Mouse (Mus musculus) MEL-GATA-1-ER (cell line): ENCODE data around the gene Zswim7.
"Not testable (repeated sequence)": the region's sequence is repeated elsewhere in the genome, so short reads cannot be mapped to it uniquely, and the experiment has no call there.

Experiments used
- DNase-seq: peaks from one replicate; pipeline ENCODE4 v3.0.0-alpha.2; 2012; ENCODE audit warnings: low read depth; ENCODE audit errors: extremely low read depth

Gene Zswim7

GRCm38 (mm10) chr11:62280675-62281600 is at the start of gene Zswim7, which contains the start of gene Ttc19:
Zswim7 (minus strand) TSS chr11:62281375.
Ttc19 (plus strand) TSS chr11:62281473.
- DNase-seq, result peak; percentile 77

DNA sequence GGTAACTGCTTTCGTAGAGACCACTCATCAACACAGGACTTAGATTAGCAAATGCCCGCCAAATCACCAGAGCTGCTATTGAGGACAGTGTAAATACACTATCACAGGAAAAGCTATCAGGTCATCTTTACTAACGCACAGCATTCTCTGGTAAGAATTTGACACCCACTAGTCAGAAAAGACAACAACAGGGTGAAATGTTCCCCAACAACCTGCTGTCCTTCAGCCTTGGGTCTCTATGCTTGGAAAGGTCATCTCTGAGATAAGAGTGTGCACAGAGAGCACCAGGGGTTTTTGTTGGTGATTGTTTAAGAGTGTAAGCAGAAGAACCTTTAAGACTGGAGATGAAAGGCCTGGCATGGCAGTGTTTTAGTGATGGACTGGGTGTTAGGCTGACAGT is 42.5 kb upstream of the Zswim7 start:
- DNase-seq, result no peak

DNA sequence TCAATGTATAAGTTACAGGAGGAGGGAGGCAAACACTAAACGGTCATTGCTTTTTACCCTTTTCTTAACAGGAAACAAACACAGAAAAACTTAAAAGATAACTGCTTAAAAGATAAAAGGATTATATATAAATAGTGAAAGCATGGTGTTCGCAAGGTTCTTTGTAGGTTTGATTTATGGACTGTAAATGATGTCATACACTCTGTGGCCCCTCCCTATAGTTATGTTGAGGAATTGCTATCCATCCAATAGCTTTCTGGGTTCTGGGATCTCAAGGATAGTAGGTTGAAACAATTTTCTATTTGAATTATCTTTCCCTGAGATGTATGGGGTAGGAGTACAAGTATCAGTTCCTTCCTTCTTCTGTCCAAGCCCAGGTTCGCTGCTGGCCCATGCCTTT is 38.9 kb upstream of the Zswim7 start:
- DNase-seq, result no peak

DNA sequence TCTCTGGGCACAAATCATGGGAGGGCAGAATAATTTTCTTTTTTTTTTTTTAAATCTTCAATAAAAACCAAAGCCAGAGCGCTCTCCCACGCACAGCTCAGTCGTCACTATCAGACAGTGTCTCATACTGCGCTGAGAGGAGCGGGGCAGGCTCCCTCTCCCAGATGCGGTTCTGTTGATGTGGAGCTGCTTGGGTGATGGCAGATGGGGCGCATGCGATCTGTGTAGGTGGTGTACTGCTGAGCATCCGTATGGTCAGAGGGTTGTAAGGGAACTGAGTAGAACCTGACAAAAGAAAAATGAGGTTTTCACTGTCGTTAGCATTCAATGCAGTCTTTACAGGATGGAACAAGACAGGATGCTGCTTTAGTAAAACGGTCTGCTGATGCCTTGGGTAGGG is 36.6 kb upstream of the Zswim7 start:
- DNase-seq, result no peak

DNA sequence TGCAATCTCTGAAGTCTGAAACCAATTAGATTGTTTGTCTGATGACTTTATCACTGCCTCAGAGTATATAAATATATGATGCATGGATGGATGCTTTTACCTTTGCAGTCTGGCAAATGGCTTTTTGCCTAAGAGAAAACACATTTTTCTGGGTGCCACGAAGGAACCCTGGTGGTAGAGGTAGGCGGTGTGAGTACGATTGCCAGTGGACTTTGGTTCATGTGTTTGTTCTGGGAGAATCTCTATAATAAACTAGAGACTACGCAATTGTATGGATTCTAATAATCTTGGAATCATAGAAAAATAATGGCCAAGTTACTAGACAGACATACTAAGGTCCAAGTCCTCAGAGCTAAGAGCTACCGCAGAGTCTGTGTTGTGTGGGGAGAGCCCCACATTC is 33.8 kb upstream of the Zswim7 start:
- DNase-seq, result no peak

DNA sequence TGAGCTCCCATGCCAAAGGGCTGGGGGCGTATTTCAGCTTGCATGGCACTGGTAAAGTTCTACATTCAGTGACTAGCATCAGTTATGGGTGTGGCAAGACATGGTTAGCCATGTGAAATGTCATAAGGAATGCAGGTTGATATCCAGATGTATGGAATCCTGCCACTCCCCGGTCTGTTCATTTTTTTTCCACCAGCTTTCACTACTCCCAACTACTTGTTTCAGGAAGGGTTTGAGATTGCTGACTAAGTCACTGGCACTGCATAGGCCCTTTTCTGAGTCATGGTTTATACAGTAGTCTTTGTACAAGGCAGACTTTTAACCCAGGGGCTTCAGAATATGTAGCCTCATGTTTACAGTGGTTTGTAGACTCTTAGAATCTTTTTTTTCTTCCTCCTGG is 28.1 kb upstream of the Zswim7 start:
- DNase-seq, result no peak

GRCm38 (mm10) chr11:62305866-62306265 is 24.7 kb upstream of the Zswim7 start:
- no peak for DNase-seq

- no peak for DNase-seq
These were observed 17.7 kb upstream of the Zswim7 start for GRCm38 (mm10) chr11:62298883-62299282.

DNA sequence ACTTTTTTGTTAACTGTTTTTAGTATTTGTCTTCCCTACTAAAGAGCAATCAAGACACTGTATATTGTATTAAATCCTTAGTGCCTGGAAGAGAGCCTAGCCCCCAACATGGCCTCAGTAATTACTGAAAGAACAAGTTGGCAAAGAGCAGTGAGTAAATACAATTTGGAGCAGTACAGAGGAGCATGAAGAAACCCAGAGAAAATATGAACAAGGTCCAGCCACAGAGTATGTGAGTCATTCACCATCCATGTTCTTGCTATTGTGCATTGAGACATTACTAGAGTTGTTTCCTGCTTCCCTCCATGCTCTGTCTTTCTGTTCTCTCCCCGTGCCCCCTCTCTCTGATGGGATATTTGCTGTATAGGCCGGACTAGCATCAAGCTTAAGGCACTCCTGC is 12.9 kb upstream of the Zswim7 start:
- DNase-seq, result no peak

- no peak for DNase-seq
These were observed 6.5 kb upstream of the Zswim7 start for GRCm38 (mm10) chr11:62287700-62288099.

- DNase-seq, result no peak
These were observed 3.8 kb upstream of the Zswim7 start for GRCm38 (mm10) chr11:62285020-62285419.

DNA sequence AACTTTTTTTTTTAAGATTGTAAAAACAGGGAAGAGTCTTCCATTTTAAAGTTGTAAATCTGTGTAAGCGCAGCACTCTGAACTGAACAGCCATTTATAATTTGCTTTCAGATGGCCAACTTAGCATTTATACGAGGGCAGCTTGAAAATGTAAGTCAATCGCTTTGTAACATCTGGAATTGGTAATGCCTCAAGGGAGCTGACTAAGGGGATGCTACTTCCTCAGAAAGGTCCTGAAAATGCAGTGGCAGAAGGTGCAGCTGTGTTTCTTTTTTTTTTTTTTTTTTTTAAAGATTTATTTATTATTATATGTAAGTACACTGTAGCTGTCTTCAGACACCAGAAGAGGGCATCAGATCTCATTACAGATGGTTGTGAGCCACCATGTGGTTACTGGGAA is 2.8 kb upstream of the Zswim7 start:
- not testable (repeated sequence) for DNase-seq

GRCm38 (mm10) chr11:62281601-62281997 is 424 bp upstream of the Zswim7 start:
- no peak for DNase-seq

DNA sequence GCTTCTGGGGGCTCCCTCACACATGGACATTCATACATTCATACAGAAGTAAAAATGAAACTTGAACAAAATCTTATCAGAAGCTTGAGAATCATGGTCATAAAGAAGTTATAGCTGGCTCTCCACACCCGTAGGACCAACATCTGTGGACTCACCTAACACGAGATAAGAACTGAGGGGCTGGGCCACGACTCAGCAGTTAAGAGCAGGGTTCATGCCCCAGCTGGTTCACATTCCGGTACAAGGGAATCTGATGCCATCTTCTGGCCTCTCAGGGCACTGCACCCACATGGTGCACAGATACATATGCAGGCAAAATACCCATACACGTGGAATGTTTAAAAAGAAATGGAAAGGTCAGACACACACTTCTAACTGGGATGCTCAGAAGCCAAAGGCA is 3.1 kb downstream of the Zswim7 start:
- DNase-seq, result peak; percentile 83

- DNase-seq, result no peak
These were observed 4.1 kb downstream of the Zswim7 start for GRCm38 (mm10) chr11:62277086-62277485.

DNA sequence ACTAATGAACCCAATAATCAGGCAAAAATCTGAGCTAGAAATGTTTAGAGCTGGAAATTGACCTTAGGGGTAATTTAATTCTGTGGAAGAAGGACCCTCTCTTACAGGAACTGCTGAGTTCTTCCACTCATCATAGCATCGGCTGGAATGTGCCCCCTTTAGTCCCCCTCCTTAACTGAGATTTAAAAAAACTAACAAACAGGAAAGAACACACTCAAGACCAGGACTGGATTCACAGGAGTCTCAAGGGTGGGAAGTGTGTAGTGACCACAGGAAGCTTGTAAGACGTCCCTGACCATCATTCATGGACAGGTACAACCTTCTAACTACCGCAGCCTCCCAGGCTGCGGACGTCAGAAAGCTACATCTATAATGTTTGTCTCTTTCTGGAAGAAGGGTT is 10.3 kb downstream of the Zswim7 start:
- no peak for DNase-seq

GRCm38 (mm10) chr11:62269097-62269496 is 12.1 kb downstream of the Zswim7 start:
- no peak for DNase-seq

GRCm38 (mm10) chr11:62268381-62268780 is 12.8 kb downstream of the Zswim7 start:
- DNase-seq, result no peak

DNA sequence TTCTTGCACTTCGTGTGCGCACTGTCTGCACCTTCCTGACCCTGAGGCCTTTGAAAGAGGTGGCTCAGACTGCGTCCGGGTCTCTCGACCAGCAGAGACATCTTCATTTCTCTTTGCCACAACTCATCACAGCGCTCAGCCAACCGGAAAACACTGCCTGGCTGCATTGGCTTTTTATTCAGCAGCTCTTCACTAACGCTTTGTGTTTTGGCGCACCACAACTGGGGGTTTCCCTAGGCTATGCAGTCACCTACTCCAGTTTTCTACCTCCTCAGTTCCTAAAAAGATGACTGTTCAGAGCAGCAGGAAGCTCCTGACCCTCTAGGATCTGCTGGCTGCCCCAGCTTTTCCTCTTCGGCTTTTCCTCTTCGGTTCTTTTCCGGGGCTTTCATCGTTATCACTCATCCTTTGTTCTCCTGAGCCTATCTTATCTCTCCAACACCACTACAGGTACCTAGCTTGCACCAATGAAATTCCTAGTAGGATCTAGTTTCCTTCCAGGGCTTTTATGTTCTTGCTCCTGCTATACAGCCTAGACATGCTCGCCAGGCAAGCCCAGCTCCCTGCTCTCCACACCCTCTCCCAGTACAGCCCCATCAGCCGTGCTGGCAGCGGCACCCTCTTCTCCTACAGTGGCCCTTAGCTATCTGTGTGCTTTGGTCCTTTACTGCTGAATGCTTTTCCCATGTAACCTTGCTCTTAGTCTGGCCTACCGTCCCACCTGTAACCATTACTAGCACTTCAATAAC is 14.5 kb downstream of the Zswim7 start:
- no peak for DNase-seq

DNA sequence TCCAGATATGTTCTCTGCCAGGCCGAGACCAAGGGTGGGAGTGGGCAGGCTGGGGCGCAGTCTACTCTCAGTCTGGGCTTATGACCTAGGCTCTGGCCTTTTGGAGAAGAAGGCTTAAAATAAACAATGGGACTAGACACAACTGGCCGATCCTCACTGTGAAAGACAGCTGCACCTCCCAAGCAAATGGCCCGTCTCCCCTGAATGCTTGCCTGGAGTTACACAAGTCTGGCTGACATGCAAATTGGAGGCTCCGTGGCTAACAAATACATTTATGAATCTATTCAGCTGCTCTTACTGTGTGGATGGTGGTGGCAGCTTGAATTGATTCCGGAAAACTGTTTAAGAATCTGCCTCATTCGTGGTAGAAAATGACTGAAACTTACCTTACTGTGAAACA is 15.5 kb downstream of the Zswim7 start:
- no peak for DNase-seq

- DNase-seq, result no peak
These were observed 17.2 kb downstream of the Zswim7 start for GRCm38 (mm10) chr11:62264018-62264417.

DNA sequence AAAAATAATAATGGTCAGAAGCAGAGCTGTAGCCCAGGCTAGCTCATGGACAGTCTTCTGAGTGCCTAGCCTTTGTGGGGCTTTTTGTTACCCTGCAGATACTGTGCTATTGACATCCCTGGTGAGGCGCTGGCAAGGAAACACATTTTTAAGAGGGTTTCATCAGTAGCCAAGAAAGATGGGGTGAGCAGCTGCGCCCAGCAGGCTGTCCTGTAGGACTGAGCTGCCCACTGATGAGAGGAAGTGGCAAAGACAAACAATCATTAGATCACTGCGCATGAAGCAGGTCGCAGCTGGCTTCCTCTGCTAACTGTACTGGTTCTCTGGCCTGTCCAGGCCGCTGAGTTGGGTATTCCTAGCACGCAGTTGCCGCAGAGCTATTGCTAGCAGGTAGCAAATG is 17.6 kb downstream of the Zswim7 start:
- no peak for DNase-seq
